Mouse (Mus musculus) regulatory T cell (primary cell): ENCODE results near the gene Slc17a8.
"Not testable (repeated sequence)": the region's sequence is repeated elsewhere in the genome, so short reads cannot be mapped to it uniquely, and the experiment has no call there.

Source experiments
- in situ Hi-C: fragments of 300-600 bp; cut with MboI, MseI; formaldehyde crosslinking; loops from one replicate; pipeline ENCODE4 v1.15.1; 2025; ENCODE audit warnings: high pct_unique_total_duplicates

Slc17a8 gene

GRCm38 (mm10) chr10:89592797-89593196 lies 28.3 kb downstream of the Slc17a8 start:
- in situ Hi-C loops = no loop called here

DNA sequence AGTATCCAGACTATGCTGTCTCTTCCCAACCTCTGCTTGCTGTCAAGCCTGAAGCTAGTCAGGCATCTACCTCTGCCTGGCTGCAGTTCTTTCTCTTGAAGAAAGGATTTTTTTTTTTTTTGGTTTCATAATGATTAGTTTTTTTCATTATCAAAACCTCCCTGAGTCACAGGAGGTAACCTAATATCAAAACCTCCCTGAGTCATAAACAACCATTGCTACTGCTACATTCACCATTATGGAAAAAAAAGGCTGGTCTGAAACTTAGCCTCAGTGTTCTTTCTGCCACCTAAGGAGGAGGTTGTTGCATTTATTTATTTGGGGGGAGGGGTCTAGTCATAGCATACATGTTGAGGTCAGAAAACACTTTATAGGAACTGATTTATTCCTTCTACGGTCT lies 31.2 kb downstream of the Slc17a8 start:
- in situ Hi-C loops = no loop called here

- in situ Hi-C loops = no loop called here
Observed at GRCm38 (mm10) chr10:89588708-89589107, 32.3 kb downstream of the Slc17a8 start.

GRCm38 (mm10) chr10:89584709-89585108 lies 36.3 kb downstream of the Slc17a8 start:
- in situ Hi-C loops = no loop called here

DNA sequence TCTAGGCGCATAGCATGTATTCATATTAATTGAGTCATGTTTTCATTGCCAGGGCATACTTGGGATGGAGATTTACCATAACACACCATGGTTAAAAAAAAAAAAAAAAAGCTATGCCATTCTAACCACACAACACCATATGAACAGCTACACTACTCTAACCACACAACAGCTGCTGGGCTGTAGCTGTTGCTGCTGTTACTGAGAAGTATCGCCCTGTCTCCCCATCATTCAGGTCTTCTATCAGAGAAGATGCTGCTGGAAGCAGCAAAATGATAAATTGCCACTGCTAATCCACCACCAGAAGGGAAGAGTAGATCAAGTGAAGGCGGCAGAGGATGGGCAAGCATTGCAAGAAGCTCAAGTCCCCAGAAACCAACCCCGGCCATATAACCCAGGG lies 42.3 kb downstream of the Slc17a8 start:
- in situ Hi-C loops = no loop called here

DNA sequence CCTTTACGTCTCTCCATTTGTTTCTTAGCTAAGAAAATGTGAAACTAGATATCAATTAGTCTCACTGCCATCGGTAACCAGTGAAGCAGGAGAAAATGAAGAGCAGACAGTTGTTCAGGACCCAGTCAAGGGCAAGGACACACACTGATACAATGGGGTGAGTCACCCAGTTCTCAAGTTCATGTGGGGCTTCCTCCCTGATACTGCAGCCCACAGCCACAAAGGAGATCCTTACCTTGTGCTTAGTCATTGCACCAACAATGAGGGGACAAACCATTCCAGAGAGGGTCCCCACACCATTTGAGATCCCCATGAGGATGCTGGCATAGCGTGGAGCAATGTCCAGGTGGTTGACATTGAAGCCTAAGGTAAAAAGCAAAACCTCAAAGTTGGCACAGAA lies 43.4 kb downstream of the Slc17a8 start:
- in situ Hi-C loops = no loop called here

- in situ Hi-C loops = no loop called here
Observed at GRCm38 (mm10) chr10:89573421-89573820, 47.6 kb downstream of the Slc17a8 start.

DNA sequence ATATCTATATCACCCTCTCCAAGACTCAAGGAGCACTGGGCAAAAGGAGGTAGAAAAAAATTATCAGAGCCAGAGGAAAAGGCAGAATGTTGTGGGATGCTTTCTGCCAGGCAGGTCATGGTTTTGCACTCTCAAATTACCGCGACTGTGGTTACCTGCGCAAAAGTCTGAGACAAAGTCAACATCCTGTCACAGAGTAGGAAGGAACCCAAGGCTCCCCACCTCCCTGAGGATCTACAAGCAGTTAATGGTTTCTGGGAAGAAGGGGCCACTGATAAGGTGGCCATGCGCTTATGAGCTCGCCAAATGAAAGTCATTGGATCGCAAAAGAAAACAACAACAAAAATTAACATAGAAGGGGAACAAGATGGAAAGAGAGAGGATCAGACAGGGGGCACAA lies 48.1 kb downstream of the Slc17a8 start:
- in situ Hi-C loops = no loop called here

- in situ Hi-C loops = no loop called here
Observed at GRCm38 (mm10) chr10:89567391-89567790, 53.7 kb downstream of the Slc17a8 start.

DNA sequence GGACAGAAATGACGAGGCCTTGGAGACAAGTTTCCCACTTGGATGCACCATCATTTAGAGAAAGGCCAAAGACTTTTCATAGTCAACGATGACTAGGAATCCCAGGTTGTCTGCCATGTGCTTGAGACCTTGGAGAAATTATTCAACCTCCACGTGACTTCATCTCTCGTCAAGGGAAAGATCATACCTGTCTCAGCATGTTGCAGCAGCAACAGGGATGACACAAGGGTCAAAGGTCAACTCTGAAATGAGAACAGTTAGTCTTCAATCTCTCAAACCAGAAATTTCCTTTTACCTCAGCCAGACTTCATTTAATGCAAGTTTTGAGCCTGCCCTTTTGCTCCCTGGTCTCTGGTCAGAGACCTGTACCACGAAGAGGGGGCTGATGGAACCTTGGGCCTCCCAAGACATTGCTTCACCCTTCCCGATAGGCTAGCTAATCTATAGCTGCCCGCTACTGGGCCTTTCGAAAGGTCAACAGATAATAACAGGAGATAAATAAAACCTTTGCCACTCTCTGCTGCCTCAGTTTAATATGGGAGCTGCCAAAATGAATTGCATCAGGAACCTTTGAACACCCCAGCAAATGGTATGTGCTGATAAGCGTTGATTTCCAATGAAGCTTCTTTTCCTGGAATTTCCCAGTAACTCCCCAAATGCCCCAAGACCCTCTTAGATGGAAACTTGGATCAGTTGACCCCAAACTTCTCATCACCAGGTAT lies 55.6 kb downstream of the Slc17a8 start:
- in situ Hi-C loops = no loop called here

GRCm38 (mm10) chr10:89562113-89562512 lies 58.9 kb downstream of the Slc17a8 start:
- in situ Hi-C loops = no loop called here

GRCm38 (mm10) chr10:89559351-89559750 lies 61.7 kb downstream of the Slc17a8 start:
- in situ Hi-C loops = no loop called here

GRCm38 (mm10) chr10:89554885-89555284 lies 66.2 kb downstream of the Slc17a8 start:
- in situ Hi-C loops = not testable (repeated sequence)

DNA sequence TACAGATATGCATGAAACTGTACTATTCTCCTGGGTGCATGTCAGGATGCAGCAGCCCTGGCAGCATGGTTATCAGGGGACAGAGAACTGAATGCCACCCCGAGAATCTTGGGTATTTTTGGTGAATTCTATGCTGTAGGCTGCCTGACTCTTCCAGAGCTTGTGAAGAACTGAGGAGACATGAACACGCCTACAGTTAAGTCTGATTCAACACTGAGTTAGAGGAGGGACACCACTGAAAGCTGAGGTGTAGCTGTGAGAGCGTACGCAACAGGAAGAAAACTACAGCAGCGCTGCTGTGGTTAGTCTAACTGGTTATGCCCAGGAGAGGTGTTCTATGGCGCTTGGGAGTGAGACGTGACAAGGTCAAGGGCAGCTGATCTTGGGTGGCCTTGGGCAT lies 67.2 kb downstream of the Slc17a8 start:
- in situ Hi-C loops = not testable (repeated sequence)

DNA sequence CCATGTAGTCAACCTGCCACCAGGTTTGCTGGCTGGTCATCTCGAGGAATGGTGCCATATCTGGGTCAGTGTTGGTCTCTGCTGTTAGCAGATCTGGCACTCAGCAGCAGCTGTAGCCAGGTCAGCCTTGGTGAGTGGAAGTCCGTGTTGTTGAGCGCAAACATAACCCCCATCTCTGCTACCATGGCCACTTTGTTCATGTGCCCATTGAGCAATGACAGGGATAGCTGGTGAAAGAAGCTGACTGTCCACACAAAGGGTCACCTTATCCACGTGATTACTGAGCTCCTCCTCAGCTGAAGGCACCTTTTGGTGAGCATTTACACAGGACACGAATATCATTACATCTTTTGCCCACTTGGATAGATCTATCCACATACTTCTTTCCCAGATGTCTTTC lies 68.0 kb downstream of the Slc17a8 start:
- in situ Hi-C loops = no loop called here

GRCm38 (mm10) chr10:89551657-89552056 lies 69.4 kb downstream of the Slc17a8 start:
- in situ Hi-C loops = no loop called here

GRCm38 (mm10) chr10:89548028-89548427 lies 73.0 kb downstream of the Slc17a8 start:
- in situ Hi-C loops = no loop called here

GRCm38 (mm10) chr10:89546989-89547388 lies 74.1 kb downstream of the Slc17a8 start:
- in situ Hi-C loops = no loop called here

DNA sequence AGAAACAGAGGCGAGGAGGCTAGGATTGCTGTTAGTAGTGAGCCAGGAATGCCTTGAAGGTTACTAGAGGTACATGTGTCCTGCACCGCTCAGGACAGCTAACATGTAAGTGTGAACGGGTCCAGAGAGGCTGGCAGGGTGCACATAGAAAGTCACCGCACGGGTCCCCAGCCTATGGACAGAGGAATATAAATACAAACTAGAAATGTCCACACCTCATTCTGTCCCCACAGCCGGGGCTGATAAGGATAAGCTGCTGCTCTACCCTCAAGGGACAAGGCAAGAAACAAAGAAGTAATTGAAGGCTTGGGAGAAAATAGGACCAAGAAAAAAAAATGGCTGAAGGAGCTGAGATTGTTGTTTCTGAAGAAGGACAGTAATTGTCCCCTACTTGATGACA lies 77.2 kb downstream of the Slc17a8 start:
- in situ Hi-C loops = no loop called here

DNA sequence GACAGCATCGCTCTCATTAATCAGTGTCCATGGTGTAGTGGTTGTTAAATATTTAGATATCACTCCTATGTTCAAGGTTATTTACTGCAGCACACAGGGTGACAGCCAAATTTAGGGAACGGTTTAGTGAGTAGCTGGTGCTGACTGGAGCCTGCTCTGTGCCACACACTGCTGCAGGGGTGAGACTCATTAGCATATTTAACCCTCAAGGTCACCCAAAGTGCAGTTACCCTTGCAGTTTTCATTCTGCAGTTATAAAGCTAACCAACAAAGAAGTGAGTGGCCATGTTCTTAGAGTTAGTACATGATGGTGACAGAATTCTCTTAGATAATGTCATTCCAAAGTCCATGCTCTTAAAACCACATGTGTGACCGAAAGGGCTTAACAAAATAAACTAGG lies 78.7 kb downstream of the Slc17a8 start:
- in situ Hi-C loops = no loop called here

DNA sequence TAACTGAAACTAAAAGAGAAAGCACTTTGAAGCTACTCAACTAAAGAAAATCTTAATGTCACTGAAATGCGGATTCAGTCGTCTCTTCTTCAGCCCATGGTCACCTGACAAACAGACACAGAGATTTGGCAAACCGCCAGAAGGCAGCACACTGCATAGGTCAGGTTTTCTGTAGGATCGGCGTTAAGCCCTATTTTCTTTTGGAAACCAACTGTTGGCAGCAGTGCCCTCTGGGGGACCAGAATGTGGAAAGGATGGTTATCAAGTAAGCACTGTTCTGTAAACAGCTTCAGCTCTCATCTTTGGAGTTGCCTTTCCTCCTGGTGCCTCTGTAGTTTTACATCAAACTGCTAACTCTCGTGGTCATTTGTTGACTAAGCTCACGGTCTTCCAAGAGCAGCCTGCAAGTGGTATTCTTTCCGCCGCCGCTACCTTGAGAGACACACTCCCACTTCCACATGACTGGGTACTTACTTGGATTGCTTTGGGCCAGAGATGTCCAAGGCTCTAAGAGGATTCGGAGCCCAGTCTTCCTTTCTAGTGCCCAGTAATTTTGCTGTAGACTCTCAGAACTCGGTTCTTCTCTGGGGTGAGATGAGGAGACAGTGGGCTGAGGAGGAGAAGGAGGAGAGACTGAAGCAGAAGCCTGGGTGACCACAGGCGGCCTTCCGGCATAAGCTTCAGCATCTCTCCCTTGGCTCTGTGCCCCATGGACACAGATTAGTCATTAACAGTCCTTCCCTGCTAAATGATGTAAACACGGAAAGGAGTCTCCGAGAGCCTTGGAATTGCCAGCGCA lies 87.9 kb downstream of the Slc17a8 start, which contains the start of gene Nr1h4:
Gene Nr1h4, minus strand, starts transcription at position 657 of the 799 bp plus-strand sequence.
- in situ Hi-C loops = no loop called here

DNA sequence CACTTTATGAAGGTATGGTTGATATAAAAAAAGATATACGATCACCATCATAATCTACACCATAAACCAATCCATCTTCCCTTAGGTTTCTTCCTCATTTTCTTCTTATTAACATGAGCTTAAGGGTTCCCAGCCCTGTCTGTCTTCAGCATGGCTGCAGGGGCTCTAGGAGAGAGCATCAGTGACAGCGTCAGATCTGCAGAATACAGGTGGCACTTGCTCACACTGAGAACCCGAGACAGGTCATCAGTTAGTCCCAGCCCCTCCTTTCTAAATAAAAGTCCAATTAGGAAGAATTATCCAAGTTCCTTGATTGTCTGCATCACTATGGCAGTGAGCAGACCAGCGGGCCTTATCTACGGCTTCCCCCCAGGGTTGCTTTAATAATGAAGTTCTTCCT lies 88.6 kb downstream of the Slc17a8 start:
- in situ Hi-C loops = no loop called here

DNA sequence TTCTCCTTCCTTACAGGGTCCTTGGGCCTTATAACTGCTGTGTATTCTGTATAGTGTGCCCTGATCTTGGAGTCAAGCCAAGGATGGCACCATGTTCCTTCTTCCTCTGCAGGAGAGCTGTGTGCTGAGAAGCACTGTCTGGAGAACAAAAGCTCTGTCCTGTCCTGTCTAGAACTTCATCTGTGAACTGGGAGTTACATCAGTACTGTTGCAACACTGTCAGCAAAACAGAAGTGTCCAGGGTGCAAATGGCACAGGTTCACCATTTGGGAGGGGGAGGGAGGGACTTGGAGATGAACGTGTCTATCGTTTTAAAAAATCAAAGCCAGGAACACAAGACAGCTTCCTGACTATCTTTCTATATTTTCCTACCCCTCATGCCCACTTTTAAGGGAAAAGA lies 89.1 kb downstream of the Slc17a8 start:
- in situ Hi-C loops = no loop called here
